Mouse (Mus musculus) testis, postnatal 14 days (tissue): Measurements from ENCODE around the gene Ssbp2.

Experiments used
- DNase-seq: peaks from one replicate; pipeline ENCODE4 v3.0.0; 2021; ENCODE audit warnings: low spot score

Ssbp2 gene

DNA sequence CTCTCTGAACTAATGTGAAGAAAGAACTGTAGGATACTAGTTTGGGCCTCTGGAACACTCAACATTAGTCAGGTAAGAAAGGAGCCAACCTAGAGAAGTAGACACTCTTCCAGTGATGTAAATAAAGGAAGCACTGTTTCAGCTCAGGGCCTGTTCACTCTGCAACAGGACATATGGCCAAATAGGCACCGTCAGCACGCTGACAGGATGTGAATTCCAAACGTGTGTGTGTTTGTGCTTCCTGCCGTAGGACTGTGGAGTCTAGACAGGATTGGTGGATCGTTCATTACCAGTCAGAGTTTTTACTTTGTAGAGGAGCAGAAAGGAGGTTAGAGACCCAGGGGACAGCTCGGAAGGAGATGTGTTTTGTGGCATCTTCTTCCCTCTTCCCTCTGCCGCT is 174.0 kb downstream of the Ssbp2 start:
- DNase-seq = no peak

DNA sequence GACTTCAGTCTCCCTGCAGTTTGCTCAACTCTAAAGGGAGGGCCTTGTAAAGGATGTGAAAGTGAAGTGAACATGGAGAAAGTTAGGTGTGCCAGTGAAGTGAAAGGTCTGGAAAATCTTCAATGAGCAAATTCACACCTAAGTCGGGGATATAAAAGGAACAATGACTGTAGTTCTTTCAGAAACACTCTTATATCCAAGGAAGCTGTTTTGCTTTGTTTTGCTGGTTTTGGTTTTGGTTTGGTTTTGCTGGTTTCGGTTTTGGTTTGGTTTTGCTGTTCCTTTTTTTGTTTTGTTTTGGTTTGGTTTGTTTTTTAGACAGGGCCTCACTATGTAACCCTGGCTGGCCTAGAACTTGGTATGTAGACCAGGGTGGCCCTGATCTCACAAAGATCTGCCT is 175.9 kb downstream of the Ssbp2 start:
- no peak for DNase-seq

DNA sequence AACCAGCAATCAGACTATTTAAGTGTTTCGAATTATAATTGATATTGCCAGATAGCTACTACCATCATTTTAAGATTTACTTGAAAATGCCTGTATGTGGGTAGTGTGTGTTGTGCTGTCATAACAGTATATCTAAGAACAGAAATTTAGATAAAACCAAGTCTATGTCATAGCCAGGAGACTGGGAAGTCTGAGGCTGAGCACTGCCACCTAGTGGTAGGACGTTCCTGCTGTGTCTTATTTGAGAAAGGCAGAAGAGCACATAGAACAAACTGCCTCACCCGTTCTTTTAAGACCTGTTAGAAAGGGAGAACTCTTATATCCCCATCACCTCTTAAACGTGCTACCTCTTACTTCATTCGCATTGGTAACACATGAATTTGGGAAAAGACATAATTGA is 176.7 kb downstream of the Ssbp2 start:
- peak; percentile 40 for DNase-seq

- DNase-seq = no peak
These were observed 178.8 kb downstream of the Ssbp2 start for GRCm38 (mm10) chr13:91638836-91639235.

DNA sequence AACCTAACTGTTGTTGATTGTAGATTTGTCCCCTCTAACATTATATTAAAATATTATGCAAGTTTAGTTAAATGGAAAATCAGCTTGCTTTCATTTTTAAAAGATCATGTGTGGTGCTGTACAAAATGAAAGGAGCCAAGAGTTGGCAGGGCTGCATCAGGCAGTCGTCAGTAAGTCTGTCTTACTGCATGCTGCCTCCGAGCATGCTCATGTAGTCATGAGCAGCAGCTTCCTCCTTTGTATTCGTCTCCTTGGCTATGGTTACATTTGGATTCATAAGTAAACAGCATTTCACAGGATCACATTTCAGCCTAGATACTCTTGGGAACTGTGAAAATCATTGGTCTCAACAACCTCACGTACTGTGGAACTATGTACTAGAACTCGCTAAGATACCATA is 180.1 kb downstream of the Ssbp2 start:
- no peak for DNase-seq

GRCm38 (mm10) chr13:91648240-91648639 is 188.2 kb downstream of the Ssbp2 start:
- DNase-seq = no peak

GRCm38 (mm10) chr13:91649926-91650325 is 189.8 kb downstream of the Ssbp2 start:
- DNase-seq = no peak

GRCm38 (mm10) chr13:91661068-91661795 is 201.1 kb downstream of the Ssbp2 start:
- DNase-seq = no peak

DNA sequence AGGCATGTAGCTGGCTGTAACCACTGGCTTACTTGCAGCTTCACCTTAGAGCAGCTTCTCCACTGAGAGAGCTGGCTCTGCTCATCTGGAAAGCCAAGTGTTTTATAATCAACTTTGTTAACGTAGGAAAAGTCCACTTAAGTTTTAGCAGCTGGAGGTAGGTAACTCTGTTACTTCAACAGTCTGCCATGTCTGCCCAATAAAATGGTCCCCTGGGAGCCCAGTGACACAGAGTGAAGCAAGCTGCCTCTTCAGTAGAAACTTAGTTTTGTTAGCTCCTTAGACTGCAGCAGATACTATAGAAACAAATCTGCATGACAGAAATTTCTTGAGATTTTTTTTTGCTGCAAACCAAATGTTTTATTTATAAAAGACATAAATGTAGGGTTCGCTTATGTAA is 202.7 kb downstream of the Ssbp2 start:
- no peak for DNase-seq

- DNase-seq = no peak
These were observed 213.2 kb downstream of the Ssbp2 start for GRCm38 (mm10) chr13:91673241-91673640.

DNA sequence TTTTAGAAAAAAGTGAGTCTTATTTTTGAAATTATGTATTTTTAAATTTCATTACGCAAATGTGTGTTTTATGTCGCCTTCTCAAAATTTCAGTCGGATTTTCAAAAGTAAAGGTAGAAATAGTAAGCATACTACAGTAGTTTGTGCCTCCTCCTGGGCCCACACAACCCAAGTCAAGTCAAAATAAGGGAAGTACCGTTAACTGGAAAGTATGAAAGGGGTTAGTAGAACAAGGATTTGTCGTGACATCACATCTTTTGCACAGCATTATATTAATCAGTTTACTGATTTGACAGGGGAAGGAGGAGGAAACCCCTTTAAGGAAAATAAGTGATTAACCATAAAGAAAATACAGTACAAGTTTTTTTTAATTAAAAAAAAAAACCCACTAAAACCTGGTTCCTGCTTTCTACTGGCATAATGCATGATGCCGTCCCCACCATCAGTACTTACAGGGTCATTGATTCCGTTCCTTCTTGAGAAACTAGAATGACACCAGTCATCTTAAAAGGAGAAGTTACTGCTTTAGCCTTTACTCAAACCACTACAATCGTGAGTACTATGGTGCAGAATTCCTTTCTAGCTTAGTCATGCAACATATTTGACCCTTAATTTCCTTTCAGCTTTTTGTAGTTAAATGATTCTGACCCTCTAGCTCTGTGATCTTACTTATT is 220.8 kb downstream of the Ssbp2 start:
- no peak for DNase-seq

- DNase-seq = no peak
These were observed 221.4 kb downstream of the Ssbp2 start for GRCm38 (mm10) chr13:91681474-91681873.

DNA sequence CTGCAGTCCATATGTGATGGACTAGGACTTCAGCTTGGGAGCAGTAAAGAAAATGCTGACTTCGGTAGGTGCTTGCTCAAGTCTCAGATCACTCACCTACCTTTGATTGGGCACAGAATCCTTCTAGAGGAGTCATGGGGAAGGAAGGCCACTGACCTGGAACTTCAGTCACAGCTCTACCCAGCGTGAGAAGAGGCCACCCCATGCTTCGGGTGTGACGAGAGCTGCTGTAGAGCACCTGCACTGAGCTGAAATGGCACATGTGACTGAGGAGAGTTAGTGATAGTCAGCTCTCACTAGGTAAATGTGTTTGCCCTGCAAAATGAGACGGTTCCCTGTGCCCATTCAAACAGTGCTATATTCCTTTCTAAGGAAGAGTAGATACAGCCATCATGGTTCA is 230.0 kb downstream of the Ssbp2 start:
- DNase-seq = no peak

DNA sequence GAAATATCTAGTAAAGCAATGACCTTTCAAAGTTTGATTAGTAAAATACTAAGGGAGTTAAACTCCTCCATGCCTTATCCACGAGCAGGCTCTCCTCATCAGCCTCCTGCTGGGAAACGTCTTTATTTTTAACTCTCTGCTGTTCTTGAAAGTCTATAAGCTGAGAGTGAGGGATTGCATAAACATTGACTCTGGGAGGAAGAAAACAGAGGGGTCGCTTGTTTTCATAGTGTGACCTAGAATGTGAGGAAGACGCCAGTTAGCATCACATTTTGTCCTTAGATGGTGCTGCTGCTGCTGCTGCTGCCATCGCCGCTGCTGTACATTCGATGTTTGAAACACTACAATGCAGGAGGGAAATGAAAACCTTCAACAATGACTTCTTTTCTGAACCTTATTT is 233.5 kb downstream of the Ssbp2 start:
- no peak for DNase-seq

DNA sequence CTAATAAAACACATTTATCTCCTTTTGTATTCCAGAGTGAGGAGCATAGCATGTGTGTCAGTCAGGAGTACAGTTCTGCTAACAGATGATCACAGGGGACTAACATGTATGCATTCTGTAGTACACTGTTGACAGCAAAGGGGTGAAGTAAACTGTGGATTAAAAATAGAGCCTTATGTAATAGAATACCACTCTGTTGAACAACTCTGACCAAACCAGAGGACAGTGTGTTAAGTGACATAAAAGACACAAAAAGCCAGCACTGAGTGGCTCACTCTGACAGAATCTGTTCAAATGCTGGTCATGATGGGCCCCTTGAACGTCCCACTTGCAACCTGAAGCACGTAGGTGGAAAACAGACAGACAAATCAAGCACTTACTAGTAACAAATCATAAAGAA is 235.3 kb downstream of the Ssbp2 start:
- DNase-seq = no peak

DNA sequence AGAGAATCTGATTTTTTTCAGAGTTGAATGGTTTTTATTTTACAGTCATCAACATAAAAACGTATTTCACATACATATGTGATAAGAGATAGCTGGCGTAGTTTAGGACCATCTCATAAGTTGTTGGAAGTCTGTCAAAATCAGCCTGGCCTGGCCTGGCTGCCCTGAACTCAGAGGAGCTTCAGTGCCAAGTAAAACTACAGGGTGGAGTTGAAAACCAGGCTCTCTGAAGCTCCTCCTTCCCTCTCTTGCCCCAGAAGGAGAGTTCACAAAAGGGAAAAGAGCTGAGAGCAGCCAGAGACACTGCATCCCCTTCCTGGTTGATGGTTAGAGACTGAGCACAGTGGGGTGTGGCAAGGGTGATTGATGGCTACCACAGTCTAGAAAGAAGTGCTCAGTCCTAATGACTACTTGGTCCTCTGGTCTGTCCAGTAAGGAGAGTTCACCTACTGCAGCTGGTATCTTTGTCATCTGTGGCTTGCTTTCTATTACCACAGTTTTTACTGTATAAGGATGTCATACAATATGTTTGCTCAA is 236.1 kb downstream of the Ssbp2 start:
- no peak for DNase-seq

GRCm38 (mm10) chr13:91697011-91697410 is 236.9 kb downstream of the Ssbp2 start:
- no peak for DNase-seq

- DNase-seq = no peak
These were observed 242.3 kb downstream of the Ssbp2 start for GRCm38 (mm10) chr13:91702337-91702736.

DNA sequence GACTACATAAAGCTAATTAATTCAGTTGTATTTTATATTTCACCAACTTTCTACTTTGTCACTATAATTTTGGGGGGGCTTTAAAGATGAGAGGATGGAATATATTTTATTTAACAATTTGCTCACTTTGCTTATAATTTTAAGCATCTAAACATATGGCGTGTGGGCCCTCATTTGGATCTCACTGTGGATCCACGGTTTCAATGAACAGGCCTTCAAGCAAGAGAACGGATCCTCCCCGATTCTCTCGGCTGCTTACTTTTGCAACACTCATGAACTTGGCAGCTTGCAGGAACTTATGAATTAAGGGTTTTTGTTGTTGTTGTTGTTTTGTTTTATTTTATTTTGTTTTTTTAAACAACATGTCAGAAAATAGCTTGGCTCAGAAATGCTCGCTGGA is 259.4 kb downstream of the Ssbp2 start:
- no peak for DNase-seq

DNA sequence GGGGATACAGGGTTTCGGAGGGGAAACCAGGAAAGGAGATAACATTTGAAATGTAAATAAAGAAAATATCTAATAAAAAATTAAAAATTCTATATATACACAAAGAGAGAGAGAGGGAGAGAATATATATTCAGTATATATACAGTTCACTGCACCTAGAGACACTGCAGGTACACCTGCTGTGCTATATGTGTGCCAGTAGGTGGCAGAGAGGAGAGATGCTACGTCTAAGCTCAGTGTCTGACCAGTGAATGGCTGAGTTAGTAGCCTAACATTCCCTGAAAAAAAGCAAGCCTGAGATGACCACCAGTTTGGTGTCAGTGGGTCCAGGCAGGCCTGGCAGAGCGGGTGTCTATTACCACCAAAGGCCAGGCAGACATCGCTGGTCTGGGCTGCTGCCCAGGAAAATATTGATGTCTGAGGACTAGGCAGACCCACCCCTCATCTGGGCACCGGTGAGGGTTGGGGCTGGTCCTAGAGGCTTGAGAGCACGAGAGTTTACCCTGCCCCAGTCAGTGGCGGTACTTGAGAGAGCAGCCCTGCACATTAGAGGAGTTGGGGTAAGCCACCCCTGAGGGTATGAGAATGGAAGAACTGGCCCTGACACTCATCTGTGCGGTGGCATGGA is 263.1 kb downstream of the Ssbp2 start:
- DNase-seq = no peak

GRCm38 (mm10) chr13:91723736-91724119 is 263.6 kb downstream of the Ssbp2 start:
- DNase-seq = no peak

- DNase-seq = no peak
These were observed 264.1 kb downstream of the Ssbp2 start for GRCm38 (mm10) chr13:91724211-91724610.

DNA sequence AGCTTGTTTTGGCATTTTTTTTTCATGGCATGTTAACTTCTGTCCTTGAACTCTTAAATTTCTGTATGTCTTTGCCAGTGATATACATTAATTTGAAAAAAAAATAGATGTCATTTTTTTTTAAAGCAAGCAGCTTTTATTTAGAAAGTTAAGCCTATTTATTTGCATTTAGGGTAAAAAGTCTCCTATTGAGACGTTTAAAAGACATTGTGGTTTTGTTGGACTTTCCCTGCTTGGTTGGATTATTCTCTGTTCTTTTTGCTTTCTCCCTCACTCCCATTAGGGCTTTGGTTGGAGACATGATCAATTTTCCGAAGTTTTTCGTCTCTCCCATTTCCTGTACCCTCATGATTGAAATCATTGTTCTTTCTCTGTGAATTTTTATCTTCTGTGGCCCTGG is 265.0 kb downstream of the Ssbp2 start:
- no peak for DNase-seq
